Mouse (Mus musculus) gastrocnemius, adult 8-10 months (tissue): ENCODE results near the gene Prss43. TPM values are rescaled to one million over a fixed set of nuclear protein-coding genes. Genes with fewer than 3 reads are reported as not detected.

Experiments
- total RNA-seq, 4 experiments: library from RNA; stranded (reverse); gene quantifications; 2 replicates each; pipeline ENCODE4 v1.2.4; 2022

Prss43 gene
- total RNA-seq, 4 experiments from 2014 or later = not detected

Other genes starting within 250 kb of the Prss43 start
- gene Nradd, start 202.2 kb upstream of the Prss43 start, total RNA-seq = under 1 TPM; 0.27 to 0.88 (median 0.44) TPM
- gene Nbeal2, start 172.5 kb upstream of the Prss43 start, total RNA-seq = 1 to 10 TPM; 2.1 to 4.2 (median 3.1) TPM
- 10 to 100 TPM; 38.8 to 53.8 (median 47.0) TPM for gene Ccdc12, start 170.2 kb upstream of the Prss43 start, total RNA-seq
- 100 to 1,000 TPM; 644 to 855 (median 660) TPM for gene Myl3, start 84.8 kb upstream of the Prss43 start, total RNA-seq
- gene Pth1r, start 79.5 kb upstream of the Prss43 start, total RNA-seq = 1 to 10 TPM in 2 of 4 experiments, under 1 TPM in 2; 0.44 to 1.4 (median 1.0) TPM
- gene Prss42, start 28.5 kb upstream of the Prss43 start, total RNA-seq = not detected
- gene Prss44, start 12.7 kb upstream of the Prss43 start, total RNA-seq = not detected
- not detected for gene Prss45, start 7.9 kb downstream of the Prss43 start, total RNA-seq
- gene Prss46, start 17.8 kb downstream of the Prss43 start, total RNA-seq = not detected
- not detected for gene Prss50, start 31.3 kb downstream of the Prss43 start, total RNA-seq
- 1 to 10 TPM; 2.6 to 3.2 (median 2.9) TPM for gene Als2cl, start 53.2 kb downstream of the Prss43 start, total RNA-seq
- under 1 TPM; 0.41 to 0.81 (median 0.64) TPM for gene Tmie, start 53.4 kb downstream of the Prss43 start, total RNA-seq
- gene Fam240a, start 90.2 kb downstream of the Prss43 start, total RNA-seq = 1 to 10 TPM in 2 of 4 experiments, under 1 TPM in 2; 0.65 to 2.2 (median 0.90) TPM
- gene Tdgf1, start 119.5 kb downstream of the Prss43 start, total RNA-seq = not detected
- gene Lrrc2, start 124.9 kb downstream of the Prss43 start, total RNA-seq = 100 to 1,000 TPM in 1 of 4 experiments, 10 to 100 TPM in 3; 84.4 to 106 (median 97.6) TPM
- gene Rtp3, start 163.9 kb downstream of the Prss43 start, total RNA-seq = 1 to 10 TPM in 1 of 4 experiments, under 1 TPM in 3; 0.60 to 1.2 (median 0.76) TPM
- gene Ltf, start 192.6 kb downstream of the Prss43 start, total RNA-seq = not detected
- 10 to 100 TPM in 1 of 4 experiments, 1 to 10 TPM in 3; 4.4 to 10.9 (median 5.2) TPM for gene Ccrl2, start 230.8 kb downstream of the Prss43 start, total RNA-seq